Mouse (Mus musculus) heart, postnatal 25 days (tissue): ENCODE data around the gene Hmgb1. TPM values are rescaled to one million over a fixed set of nuclear protein-coding genes. Genes with fewer than 3 reads are reported as not detected.

Experiments
- DNase-seq: peaks from one replicate; pipeline ENCODE4 v3.0.0; 2022; ENCODE audit warnings: low spot score
- intact Hi-C: fragments of 180-260 bp; cut with DNase I; formaldehyde crosslinking; loops from one replicate; pipeline ENCODE4 v1.15.1; 2025
- total RNA-seq, 2 experiments: library from RNA; stranded (reverse); gene quantifications; 2 replicates each; pipeline ENCODE4 v1.2.3; 2021

The Hmgb1 gene
- total RNA-seq, 2 experiments from 2014 or later = 83.8 to 97.6 TPM

- intact Hi-C loops = loop anchor here (2.0 kb wide), 1 partner anchor 24 kb away; no protein-coding TSS in a partner anchor
- no peak for DNase-seq
Measured at GRCm38 (mm10) chr5:149007295-149007646, 177.0 kb downstream of the Hmgb1 start.

DNA sequence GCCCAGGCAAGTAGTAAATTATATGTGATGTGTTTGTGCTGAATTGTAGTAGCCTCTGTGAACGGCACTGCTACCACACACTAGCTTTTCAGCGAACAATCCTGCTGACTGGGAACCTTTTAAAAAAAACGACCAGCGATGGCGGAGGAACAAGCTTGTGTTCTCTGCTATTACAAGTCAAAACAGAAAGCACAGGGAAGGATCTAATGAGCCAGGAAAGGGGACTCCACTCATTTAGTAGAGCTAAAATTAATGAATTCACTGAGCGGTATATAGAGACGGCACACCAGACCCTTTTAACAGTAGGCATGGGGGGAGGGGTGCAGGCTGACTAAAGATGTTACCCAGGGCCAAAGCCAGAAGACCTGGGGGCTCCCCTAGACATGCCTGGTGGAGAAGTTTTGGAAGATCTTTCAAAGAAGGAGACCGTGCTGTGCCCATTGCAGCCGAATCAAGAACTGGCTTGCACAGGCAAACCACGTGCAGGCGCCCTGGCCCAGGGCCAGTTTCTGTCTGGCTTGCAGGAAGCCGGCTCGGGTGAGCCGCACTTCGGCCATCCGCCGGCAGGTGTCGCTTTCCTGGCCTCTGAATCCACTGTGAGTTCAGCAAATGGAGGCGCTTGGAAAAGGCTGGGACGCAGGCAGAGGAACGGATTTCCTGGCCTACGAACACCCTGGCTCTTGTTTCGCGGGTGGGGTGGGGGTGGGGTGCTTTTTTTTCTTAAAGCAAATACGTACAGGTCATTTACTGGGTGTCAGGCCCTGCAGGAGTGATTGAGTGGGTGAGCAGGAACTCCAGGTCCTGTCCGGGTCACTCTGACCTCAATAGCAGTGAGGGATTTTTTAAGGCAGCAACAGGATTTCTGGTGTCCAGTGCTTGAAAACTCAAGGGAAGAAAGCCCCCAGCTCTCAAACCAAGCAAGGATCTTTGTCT, 177.7 kb downstream of the Hmgb1 start:
- DNase-seq = peak; percentile 97
- intact Hi-C loops = loop anchor here (1.0 to 2.0 kb wide), 2 partner anchors 24 to 43 kb away; no protein-coding TSS in a partner anchor

DNA sequence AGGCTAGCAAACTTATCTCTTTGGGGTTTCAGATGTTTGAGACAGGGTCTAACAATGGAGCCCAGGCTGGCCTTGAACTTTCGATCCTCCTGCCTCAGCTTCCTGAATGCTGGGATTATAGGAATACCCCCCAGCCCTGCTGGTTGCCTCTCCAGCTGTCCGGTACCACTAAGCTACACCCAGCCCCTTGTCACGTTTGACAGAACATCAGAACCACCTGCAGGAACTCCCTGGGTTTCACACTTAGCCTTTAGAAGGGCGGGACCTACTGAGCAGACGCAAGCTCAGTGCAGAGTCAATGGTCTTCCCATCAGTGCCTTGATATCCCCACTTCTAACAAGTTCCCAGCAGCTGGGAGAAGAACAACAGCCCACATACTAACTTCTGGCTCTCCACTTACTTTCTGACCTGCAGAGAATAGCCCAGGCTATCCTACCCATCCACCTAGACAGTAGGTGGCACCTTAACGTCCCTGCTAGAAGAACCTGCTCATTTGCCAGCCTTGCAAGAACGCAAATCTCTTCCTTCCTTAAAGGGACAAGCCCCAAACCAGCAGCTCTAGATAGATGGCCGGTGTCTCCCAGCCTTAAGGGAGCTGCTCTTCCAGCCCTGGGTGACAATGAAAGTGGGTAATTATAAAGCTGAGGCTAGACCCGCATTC, 178.5 kb downstream of the Hmgb1 start:
- DNase-seq = no peak
- intact Hi-C loops = loop anchor here (1.0 to 2.0 kb wide), 2 partner anchors 25 to 43 kb away; no protein-coding TSS in a partner anchor

DNA sequence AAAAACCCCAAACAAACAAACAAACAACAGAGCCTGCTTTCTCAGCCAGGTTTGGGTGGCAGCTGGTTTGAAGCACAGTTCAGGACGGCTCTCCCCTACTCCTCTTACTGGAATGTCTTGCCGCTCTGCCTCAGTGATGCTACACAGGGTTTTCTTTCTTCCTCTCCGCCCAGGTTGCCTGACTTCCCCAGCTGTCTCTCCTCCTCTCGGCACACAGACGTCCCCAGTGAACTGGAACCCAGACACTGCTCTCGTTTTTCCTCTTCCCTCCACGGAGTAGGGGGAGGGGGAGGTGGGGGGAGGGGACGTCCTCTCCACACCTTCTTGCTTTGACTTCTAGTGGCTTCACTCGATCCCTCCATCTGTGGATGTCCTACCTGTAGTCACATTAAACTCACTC, 179.2 kb downstream of the Hmgb1 start:
- intact Hi-C loops = no loop called here
- no peak for DNase-seq

DNA sequence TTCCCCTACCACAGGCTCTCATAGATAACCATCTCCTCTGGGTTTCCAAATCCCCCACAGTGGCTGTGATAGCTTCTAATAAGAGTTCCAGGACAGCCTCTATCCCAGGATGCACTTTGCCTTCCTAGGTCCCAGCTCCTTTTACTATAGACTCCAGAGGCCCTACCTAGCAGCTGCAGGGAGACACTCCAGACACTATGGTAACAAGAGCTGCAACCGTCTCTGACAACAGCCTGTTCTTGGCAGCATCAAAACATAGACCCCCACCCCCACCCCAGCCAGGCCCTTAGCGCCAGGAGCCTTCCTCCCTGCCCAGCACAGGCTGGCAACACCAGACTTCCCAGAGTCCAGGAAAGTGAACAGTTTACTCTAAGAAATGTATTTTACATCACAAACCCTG, 181.2 kb downstream of the Hmgb1 start:
- DNase-seq = no peak
- intact Hi-C loops = no loop called here

GRCm38 (mm10) chr5:149002803-149003115, 181.5 kb downstream of the Hmgb1 start:
- intact Hi-C loops = no loop called here
- no peak for DNase-seq

DNA sequence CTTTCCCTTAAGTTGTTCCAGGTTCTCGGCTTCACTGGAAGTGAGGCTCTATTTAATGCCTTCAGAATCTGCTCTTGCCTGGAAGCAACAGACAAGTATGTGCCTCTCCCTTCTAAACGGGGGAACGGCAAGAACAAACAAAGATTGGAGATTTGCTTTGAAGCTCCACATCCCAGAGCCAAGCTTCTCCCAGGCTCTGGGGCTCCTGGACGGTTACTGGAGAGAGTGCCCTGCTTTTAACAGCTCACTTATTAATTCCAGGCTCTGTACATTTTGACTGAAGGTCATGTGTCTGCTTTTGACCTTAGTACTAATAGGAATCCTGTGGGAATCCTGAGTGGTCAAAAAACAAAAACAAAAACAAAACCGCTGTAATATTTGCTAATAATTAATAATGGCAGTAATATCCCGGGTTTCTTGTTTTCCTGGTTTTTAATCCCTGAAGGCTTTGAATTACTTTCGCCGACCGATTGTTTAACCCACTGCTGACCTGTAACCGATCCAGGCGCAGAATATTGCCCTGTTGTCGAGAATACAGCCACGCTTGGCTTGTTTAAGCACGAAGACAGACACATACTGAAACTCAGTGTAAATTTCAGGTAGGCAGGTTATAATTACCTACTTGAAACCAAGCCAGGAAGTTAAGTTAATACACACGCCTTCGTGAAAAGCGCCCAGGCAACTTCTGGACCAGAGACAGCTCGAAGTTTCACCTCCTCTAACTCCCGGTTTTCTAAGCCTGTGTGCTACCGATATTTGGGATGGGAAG, 182.1 kb downstream of the Hmgb1 start:
- intact Hi-C loops = no loop called here

GRCm38 (mm10) chr5:148999802-149000201, 184.5 kb downstream of the Hmgb1 start:
- no peak for DNase-seq
- intact Hi-C loops = loop anchor here (10.0 kb wide), 1 partner anchor 185 kb away; the partner anchor contains the start of genes Hmgb1 and Uspl1

More for the DNA sequence above, 182.1 kb downstream of the Hmgb1 start:
- DNase-seq = no peak

DNA sequence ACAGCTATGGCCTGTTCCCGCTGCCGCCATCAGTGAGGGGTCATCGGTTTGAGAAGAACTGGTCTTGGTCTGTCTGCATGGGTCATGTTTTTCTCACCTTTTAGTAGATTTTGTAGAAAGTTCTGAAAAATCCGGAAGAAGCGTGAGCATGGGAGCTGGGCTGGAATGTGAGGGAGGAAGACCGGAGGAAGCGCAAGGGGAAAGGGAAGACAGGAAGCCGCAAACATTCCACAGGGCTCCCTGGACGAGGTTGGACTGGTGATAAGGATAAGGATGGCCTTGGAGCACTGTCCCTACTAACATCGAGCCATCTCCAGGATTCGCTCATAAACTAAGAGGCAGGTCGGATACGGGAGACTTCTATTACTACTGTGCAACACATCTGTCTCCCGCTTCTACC, 185.8 kb downstream of the Hmgb1 start:
- no peak for DNase-seq
- intact Hi-C loops = loop anchor here (10.0 kb wide), 1 partner anchor 186 kb away; the partner anchor contains the start of genes Hmgb1 and Uspl1

DNA sequence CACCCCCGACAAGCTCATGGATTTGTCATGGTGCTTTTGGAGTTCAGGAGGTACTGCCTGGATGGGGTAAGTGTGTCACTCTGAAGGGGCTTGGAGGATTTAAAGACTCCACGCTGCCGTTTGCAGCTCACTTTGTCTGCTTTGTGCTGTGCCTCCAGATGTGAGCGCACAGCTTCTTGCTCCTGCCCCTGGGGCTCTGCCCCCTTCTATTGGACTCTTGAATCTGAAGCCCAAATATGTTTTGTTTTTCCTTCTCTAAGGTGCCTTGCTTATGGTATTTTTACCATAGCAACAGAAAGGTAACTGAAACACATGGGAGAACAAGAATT, 187.6 kb downstream of the Hmgb1 start:
- intact Hi-C loops = loop anchor here (10.0 kb wide), 1 partner anchor 188 kb away; the partner anchor contains the start of genes Hmgb1 and Uspl1
- DNase-seq = no peak

Other genes with a start within 250 kb of the Hmgb1 start
- gene Gm42791, start 189.3 kb downstream of the Hmgb1 start, total RNA-seq = 1 to 10 TPM; 5.8 to 6.2 TPM
- 10 to 100 TPM; 16.2 to 17.4 TPM for gene Uspl1, start 139 bp downstream of the Hmgb1 start, total RNA-seq
- gene Alox5ap, start 80.3 kb upstream of the Hmgb1 start, total RNA-seq = 10 to 100 TPM; 16.5 to 17.0 TPM
- gene Medag, start 227.3 kb upstream of the Hmgb1 start, total RNA-seq = 10 to 100 TPM; 16.2 to 16.7 TPM